Mouse (Mus musculus) testis, adult 2 months (tissue): ENCODE measurements at regions not wholly inside any gene's neighbourhood (a gene's known extent, or its start where the extent isn't known, plus 50 kb on each side); places are given as distances from the start of the nearest gene placed in this dataset.

Source experiments
- H3K27ac ChIP-seq: fragments of 200-500 bp; 2 replicates; pipeline ENCODE4 v1.5.1; 2012; ENCODE audit warnings: low read depth, low read length; ENCODE audit not compliant: control insufficient read depth, insufficient read depth
- H3K27me3 ChIP-seq: fragments of 200-500 bp; 2 replicates; pipeline ENCODE4 v1.6.1; 2012; ENCODE audit warnings: mild to moderate bottlenecking, low read length, moderate library complexity; ENCODE audit not compliant: control insufficient read depth, insufficient read depth
- H3K36me3 ChIP-seq: fragments of 200-500 bp; 2 replicates; pipeline ENCODE4 v1.6.1; 2012; ENCODE audit warnings: mild to moderate bottlenecking, low read length; ENCODE audit not compliant: control insufficient read depth, insufficient read depth
- H3K4me1 ChIP-seq: fragments of 200-500 bp; 2 replicates; pipeline ENCODE4 v1.6.1; 2012; ENCODE audit warnings: low read length; ENCODE audit not compliant: control insufficient read depth, insufficient read depth
- H3K4me3 ChIP-seq: fragments of 200-500 bp; 2 replicates; pipeline ENCODE4 v1.5.1; 2012; ENCODE audit warnings: low read depth, mild to moderate bottlenecking, low read length, moderate library complexity, mixed read lengths; ENCODE audit not compliant: control insufficient read depth
- CTCF ChIP-seq: fragments of 200-500 bp; IDR thresholded peaks from 2 replicates; pipeline ENCODE4 v1.5.1; 2012; ENCODE audit warnings: low read depth, mild to moderate bottlenecking, inconsistent platforms, low read length, moderate library complexity; ENCODE audit not compliant: control insufficient read depth, insufficient read depth, insufficient replicate concordance
- POLR2A ChIP-seq: fragments of 200-500 bp; IDR thresholded peaks from 2 replicates; pipeline ENCODE4 v1.6.1; 2012; ENCODE audit warnings: low read depth, mild to moderate bottlenecking, inconsistent platforms, low read length, moderate library complexity; ENCODE audit not compliant: control insufficient read depth

DNA sequence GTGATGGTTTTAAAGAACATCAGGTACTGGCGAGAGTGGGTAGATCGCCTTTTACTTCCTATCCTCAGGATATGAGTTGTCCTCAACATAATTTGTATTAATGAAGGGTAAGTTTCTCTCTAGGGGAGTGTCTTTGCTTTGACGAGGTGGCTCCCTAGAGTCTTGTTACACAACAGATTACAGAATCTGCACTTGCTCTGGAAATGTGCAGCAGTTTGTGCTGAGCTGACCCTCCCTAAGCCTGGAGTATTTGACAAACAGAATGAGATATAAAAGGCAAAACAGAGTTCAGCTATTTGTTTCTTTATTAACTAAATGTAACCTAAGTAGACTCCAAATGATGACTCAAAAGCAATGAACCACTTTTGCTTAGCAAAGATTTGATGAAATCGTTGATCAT, 136.8 kb upstream of the Mocs2 start:
- no peaks in the 10 kb centered on the region; the same call in 1 of the 2 replicates for H3K4me1 ChIP-seq
- H3K27ac ChIP-seq: no peak overlapping the region
- no peak overlapping the region for H3K4me3 ChIP-seq
- no peaks in the 10 kb centered on the region for H3K27me3 ChIP-seq
- H3K36me3 ChIP-seq: no peaks in the 10 kb centered on the region
- TF ChIP-seq POLR2A (no peak), CTCF (no peak)

DNA sequence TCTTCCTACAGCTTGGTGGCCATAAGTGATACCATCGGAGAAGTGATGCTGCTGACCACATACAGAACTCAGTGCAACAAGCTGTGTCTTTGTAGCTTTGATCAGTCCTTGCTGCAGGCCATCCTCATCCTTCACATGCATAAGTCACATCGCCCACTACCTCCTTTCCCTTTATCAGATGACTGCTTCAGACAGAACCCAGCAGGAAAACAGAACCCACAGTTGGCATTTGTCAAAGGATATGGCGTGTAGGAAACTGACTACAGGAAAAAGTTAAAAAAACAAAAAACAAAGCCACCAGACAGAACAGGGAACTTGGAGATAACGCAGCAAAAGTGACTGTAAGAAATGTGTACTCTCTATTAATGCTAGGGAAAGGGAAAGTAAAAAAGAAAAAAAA, 136.1 kb upstream of the Mocs2 start:
- Histone ChIP-seq H3K36me3 (no peaks in the 10 kb centered on the region), H3K4me3 (no peak overlapping the region), H3K27ac (no peak overlapping the region), H3K4me1 (no peaks in the 10 kb centered on the region; the same call in 1 of the 2 replicates), H3K27me3 (no peaks in the 10 kb centered on the region)
- TF ChIP-seq CTCF (no peak), POLR2A (no peak)

DNA sequence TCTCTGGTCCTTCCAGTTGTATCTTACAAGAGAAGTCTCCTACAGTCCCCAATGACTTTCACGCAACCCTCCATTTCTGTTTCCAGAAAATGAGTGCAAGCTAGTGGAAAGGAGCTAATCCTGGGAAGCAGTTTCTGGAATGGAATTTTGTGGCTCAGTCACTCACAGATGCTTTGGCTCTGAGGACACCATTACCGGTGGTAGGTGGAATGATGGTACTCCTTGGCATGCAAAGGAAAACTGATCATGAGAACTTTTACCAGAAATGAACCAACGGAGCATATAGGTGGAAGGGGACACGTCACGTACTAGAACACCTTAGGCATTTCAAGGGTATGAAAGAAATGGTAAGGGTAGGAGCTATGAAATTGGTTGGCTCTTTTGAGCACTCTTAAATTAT, 135.1 kb upstream of the Mocs2 start:
- Histone ChIP-seq H3K4me3 (no peak overlapping the region), H3K36me3 (no peaks in the 10 kb centered on the region), H3K4me1 (no peaks in the 10 kb centered on the region; the same call in 1 of the 2 replicates), H3K27ac (no peak overlapping the region), H3K27me3 (no peaks in the 10 kb centered on the region)
- no peak for TF ChIP-seq POLR2A

DNA sequence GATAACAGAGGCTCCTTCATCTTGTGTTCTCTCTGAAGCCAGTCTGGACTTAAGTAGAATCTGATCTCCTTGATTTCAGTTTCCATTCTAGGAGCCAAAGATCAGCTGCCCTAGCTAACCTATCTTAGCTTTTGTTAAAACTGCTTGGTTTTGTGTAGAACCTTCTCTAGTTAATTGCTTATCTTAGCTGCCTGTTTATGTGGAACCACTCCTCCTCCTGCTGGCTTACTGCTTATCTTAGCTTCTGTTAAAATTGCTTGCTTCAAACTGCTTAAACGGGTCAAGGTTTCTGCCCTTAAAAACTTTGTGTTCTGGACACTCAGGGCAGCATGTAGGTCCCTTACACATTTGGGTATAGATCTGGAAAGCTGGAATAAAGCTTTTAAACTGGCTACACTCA, 133.7 kb upstream of the Mocs2 start:
- Histone ChIP-seq H3K36me3 (no peaks in the 10 kb centered on the region), H3K27me3 (no peaks in the 10 kb centered on the region), H3K27ac (no peak overlapping the region), H3K4me3 (no peak overlapping the region), H3K4me1 (no peaks in the 10 kb centered on the region; the same call in 1 of the 2 replicates)
- TF ChIP-seq POLR2A (no peak), CTCF (no peak)

DNA sequence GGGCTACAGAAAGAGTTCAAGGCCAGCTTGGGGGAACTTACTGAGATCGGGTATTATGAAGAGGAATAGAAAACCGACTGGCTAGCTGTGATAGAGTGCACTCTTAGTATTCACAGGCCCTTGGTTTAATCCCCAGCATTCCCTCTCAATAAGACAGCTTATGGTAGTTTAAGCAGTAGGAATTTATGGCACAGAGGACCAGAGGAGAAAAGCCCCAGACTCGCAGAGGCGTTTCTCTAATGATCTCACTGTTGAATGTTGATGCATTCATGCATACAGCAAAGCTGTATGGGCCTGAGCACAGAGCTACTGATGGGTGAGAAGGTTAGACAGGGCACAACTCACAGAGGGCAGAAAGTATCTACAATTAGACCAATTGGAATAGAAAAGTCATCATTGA, 132.7 kb upstream of the Mocs2 start:
- H3K36me3 ChIP-seq: no peaks in the 10 kb centered on the region
- no peaks in the 10 kb centered on the region for H3K4me1 ChIP-seq
- no peak overlapping the region for H3K27ac ChIP-seq
- H3K4me3 ChIP-seq: no peak overlapping the region
- TF ChIP-seq POLR2A (no peak), CTCF (no peak)
- no peaks in the 10 kb centered on the region for H3K27me3 ChIP-seq

DNA sequence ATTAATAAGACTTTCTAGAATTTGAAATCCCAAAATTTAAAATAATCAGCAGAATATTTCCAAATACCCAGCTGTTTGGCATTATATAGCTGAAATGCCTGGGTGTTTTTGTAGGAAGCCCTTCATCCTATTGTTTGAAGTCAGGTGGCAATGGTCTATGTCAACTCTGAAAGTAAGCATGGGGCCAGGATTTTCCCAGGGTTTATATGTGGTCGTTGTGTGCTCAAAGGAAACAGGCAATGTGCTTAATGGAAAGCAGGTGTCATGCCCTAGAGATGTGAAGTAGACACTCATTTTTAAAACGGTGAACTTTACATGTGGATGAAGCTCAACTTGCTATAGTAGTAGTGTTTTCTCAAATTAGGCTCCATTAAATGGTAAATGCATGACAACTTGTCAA, 105.4 kb upstream of the Mocs2 start:
- no peaks in the 10 kb centered on the region for H3K27me3 ChIP-seq
- no peaks in the 10 kb centered on the region for H3K4me1 ChIP-seq
- no peak for TF ChIP-seq CTCF
- TF ChIP-seq POLR2A: no peak
- H3K4me3 ChIP-seq: no peak overlapping the region
- no peaks in the 10 kb centered on the region for H3K36me3 ChIP-seq
- no peak overlapping the region for H3K27ac ChIP-seq

DNA sequence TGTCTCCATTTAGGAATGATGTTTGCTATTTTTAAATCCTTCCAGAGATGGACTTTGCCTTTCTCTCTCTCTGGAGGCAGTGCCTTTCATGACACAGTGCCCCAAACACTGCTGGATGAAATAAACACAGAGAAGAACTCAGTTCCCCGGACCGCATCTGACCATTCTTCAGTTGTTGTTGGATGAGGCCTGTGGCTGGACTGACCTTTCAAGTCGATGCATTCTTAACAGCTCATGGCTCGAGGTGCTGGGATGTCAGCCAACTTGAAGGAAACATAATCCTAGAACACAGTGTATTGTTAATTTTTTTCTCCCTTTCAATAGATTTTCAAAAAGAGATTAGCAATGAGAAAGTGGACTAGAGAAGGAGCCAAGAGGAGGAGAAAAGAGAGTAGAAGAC, 98.3 kb upstream of the Mocs2 start:
- no peaks in the 10 kb centered on the region for H3K4me1 ChIP-seq
- TF ChIP-seq POLR2A: no peak
- TF ChIP-seq CTCF: no peak
- H3K27me3 ChIP-seq: no peaks in the 10 kb centered on the region
- no peak overlapping the region for H3K27ac ChIP-seq
- no peak overlapping the region for H3K4me3 ChIP-seq
- no peaks in the 10 kb centered on the region for H3K36me3 ChIP-seq

DNA sequence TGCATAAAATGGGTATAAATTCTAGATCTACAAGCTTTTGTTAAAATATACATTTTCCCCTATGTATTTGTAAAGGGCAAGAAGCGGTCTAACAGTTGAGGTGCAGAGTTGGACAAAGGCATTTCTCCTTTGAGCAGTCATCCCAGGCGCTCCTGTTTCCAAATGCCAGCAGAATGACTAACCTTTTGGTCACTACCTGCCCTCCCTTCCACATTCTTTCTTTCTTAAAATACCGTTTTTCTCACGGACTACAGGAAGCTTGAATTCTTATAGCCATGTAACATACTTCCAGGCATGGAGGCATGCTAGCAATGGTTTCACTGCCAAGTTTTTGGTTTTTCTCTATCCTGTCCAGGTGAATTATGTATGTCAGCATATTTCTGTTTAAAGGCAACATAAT, 91.2 kb upstream of the Mocs2 start:
- TF ChIP-seq CTCF (no peak), POLR2A (no peak)
- no peaks in the 10 kb centered on the region for H3K27me3 ChIP-seq

More for the DNA sequence above, 91.2 kb upstream of the Mocs2 start:
- Histone ChIP-seq H3K4me1 (no peaks in the 10 kb centered on the region), H3K36me3 (no peaks in the 10 kb centered on the region), H3K27ac (no peak overlapping the region), H3K4me3 (no peak overlapping the region)
